Mouse (Mus musculus) embryonic facial prominence, embryonic 15.5 days (tissue): ENCODE results near the gene Tln1. TPM values are rescaled to one million over a fixed set of nuclear protein-coding genes. Genes with fewer than 3 reads are reported as not detected.
"Not testable (repeated sequence)": the region's sequence is repeated elsewhere in the genome, so short reads cannot be mapped to it uniquely, and the experiment has no call there.

Source experiments
- ATAC-seq: fragments of 200-750 bp; cut with Nextera tagmentation; 2 replicates; pipeline ENCODE4 v1.8.0; 2017; ENCODE audit warnings: low read depth, moderate TSS enrichment; ENCODE audit not compliant: insufficient number of reproducible peaks, low FRiP score, low TSS enrichment
- H3K27ac ChIP-seq: fragments of 300-500 bp; sonication (generic); replicated peaks from 2 replicates; pipeline ENCODE4 v1.5.1; 2015; ENCODE audit warnings: mild to moderate bottlenecking, inconsistent platforms
- H3K27me3 ChIP-seq: fragments of 300-500 bp; sonication (generic); 2 replicates; pipeline ENCODE4 v1.6.1; 2015; ENCODE audit warnings: inconsistent platforms
- H3K36me3 ChIP-seq: fragments of 300-500 bp; sonication (generic); 2 replicates; pipeline ENCODE4 v1.6.1; 2015; ENCODE audit warnings: mild to moderate bottlenecking, inconsistent platforms
- H3K4me1 ChIP-seq: fragments of 300-500 bp; sonication (generic); 2 replicates; pipeline ENCODE4 v1.6.1; 2015; ENCODE audit warnings: inconsistent platforms
- H3K4me2 ChIP-seq: fragments of 300-500 bp; sonication (generic); replicated peaks from 2 replicates; pipeline ENCODE4 v1.6.1; 2015; ENCODE audit warnings: mild to moderate bottlenecking, inconsistent platforms
- H3K4me3 ChIP-seq: fragments of 300-500 bp; sonication (generic); replicated peaks from 2 replicates; pipeline ENCODE4 v1.5.1; 2015; ENCODE audit warnings: mild to moderate bottlenecking, inconsistent platforms
- H3K9ac ChIP-seq: fragments of 300-500 bp; sonication (generic); 2 replicates; pipeline ENCODE4 v1.6.1; 2015; ENCODE audit warnings: inconsistent platforms
- H3K9me3 ChIP-seq: fragments of 300-500 bp; sonication (generic); replicated peaks from 2 replicates; pipeline ENCODE4 v1.6.1; 2016; ENCODE audit warnings: inconsistent platforms
- WGBS: fragments of 180-500 bp; shearing (Covaris S2); methylation state at CpG from one replicate; pipeline ENCODE4 v1.1.7; 2015; 5-methylcytosine and 5-hydroxymethylcytosine counted together
- polyA plus RNA-seq: library from polyadenylated mRNA; unstranded; fragments of >200 nt; fragmentation: Nextera tagmentation; extraction: Ambion mirVana; gene quantifications from 2 replicates; pipeline ENCODE4 v1.2.1, GENCODE M21; 2015

Tln1 gene
- 55.8 and 60.9 TPM in 2 replicates for polyA plus RNA-seq

- peaks cover 30% of the 10 kb centered on the region for H3K36me3 ChIP-seq
- WGBS, result under 1% methylated on average over 62 of the region's 62 CpGs
- peaks cover 52% of the 10 kb centered on the region for H3K4me1 ChIP-seq
- H3K4me2 ChIP-seq, result peak within 1 kb of the TSS; percentile 84
- peak within 1 kb of the TSS; percentile 100 for H3K27ac ChIP-seq
- no peaks in the 10 kb centered on the region for H3K9me3 ChIP-seq
- peak within 1 kb of the TSS; percentile 95 for H3K4me3 ChIP-seq
- peak; percentile 93 for ATAC-seq
- no peaks in the 10 kb centered on the region for H3K27me3 ChIP-seq
- H3K9ac ChIP-seq, result peak within 1 kb of the TSS; percentile 89
Measured at GRCm38 (mm10) chr4:43561997-43562768, at the start of gene Tln1, which contains the start of gene Creb3. Gene Tln1, minus strand, starts transcription at chr4:43562691. Gene Creb3, plus strand, starts transcription at chr4:43562332.

- no peaks in the 10 kb centered on the region for H3K4me1 ChIP-seq
- H3K4me2 ChIP-seq, result no peak overlapping the region
- no peak overlapping the region for H3K9ac ChIP-seq
- no peaks in the 10 kb centered on the region for H3K27me3 ChIP-seq
- H3K27ac ChIP-seq, result no peak overlapping the region
- no peak overlapping the region for H3K4me3 ChIP-seq
- no peaks in the 10 kb centered on the region for H3K9me3 ChIP-seq
- no peaks in the 10 kb centered on the region for H3K36me3 ChIP-seq
- 72% methylated on average over 9 of the region's 9 CpGs for WGBS
- no peak for ATAC-seq
Measured at GRCm38 (mm10) chr4:43604751-43605685, 42.5 kb upstream of the Tln1 start.

- H3K4me2 ChIP-seq, result no peak overlapping the region
- H3K27me3 ChIP-seq, result no peaks in the 10 kb centered on the region
- no peak for ATAC-seq
- WGBS, result 64% methylated on average over 3 of the region's 3 CpGs
- H3K27ac ChIP-seq, result no peak overlapping the region
- H3K4me3 ChIP-seq, result no peak overlapping the region
- no peaks in the 10 kb centered on the region for H3K36me3 ChIP-seq
- H3K9ac ChIP-seq, result no peak overlapping the region
- H3K9me3 ChIP-seq, result no peaks in the 10 kb centered on the region
- H3K4me1 ChIP-seq, result no peaks in the 10 kb centered on the region
Measured at GRCm38 (mm10) chr4:43604099-43604498, 41.6 kb upstream of the Tln1 start.

GRCm38 (mm10) chr4:43600195-43600934, 37.9 kb upstream of the Tln1 start:
- H3K4me1 ChIP-seq, result no peaks in the 10 kb centered on the region
- no peak overlapping the region for H3K9ac ChIP-seq
- no peak overlapping the region for H3K4me2 ChIP-seq
- WGBS, result 72% methylated on average over 9 of the region's 9 CpGs
- no peak for ATAC-seq
- H3K4me3 ChIP-seq, result no peak overlapping the region
- no peaks in the 10 kb centered on the region for H3K9me3 ChIP-seq
- no peaks in the 10 kb centered on the region for H3K27me3 ChIP-seq
- no peaks in the 10 kb centered on the region for H3K36me3 ChIP-seq
- H3K27ac ChIP-seq, result no peak overlapping the region

- WGBS, result 78% methylated on average over 7 of the region's 7 CpGs
- H3K9me3 ChIP-seq, result no peaks in the 10 kb centered on the region
Measured at GRCm38 (mm10) chr4:43598650-43599380, 36.3 kb upstream of the Tln1 start.

GRCm38 (mm10) chr4:43598200-43598599, 35.7 kb upstream of the Tln1 start:
- Histone ChIP-seq H3K4me1 (no peaks in the 10 kb centered on the region), H3K27me3 (no peaks in the 10 kb centered on the region), H3K9me3 (no peaks in the 10 kb centered on the region), H3K27ac (no peak overlapping the region), H3K4me2 (no peak overlapping the region), H3K36me3 (no peaks in the 10 kb centered on the region), H3K4me3 (no peak overlapping the region), H3K9ac (no peak overlapping the region)
- WGBS, result 82% methylated on average over 4 of the region's 4 CpGs
- no peak for ATAC-seq

More at GRCm38 (mm10) chr4:43598650-43599380, 36.3 kb upstream of the Tln1 start:
- H3K27ac ChIP-seq, result no peak overlapping the region
- ATAC-seq, result no peak
- H3K4me3 ChIP-seq, result no peak overlapping the region
- no peaks in the 10 kb centered on the region for H3K27me3 ChIP-seq
- no peaks in the 10 kb centered on the region for H3K4me1 ChIP-seq
- no peak overlapping the region for H3K9ac ChIP-seq
- no peak overlapping the region for H3K4me2 ChIP-seq
- H3K36me3 ChIP-seq, result no peaks in the 10 kb centered on the region

- H3K27me3 ChIP-seq, H3K4me1 ChIP-seq, H3K4me2 ChIP-seq, H3K27ac ChIP-seq, H3K4me3 ChIP-seq, H3K9me3 ChIP-seq, H3K36me3 ChIP-seq, ATAC-seq, H3K9ac ChIP-seq: not testable (repeated sequence)
- WGBS, result 76% methylated on average over 2 of the region's 2 CpGs
Measured at GRCm38 (mm10) chr4:43596597-43596996, 34.1 kb upstream of the Tln1 start.

- Histone ChIP-seq H3K27ac (no peak overlapping the region), H3K27me3 (no peaks in the 10 kb centered on the region), H3K4me3 (no peak overlapping the region), H3K36me3 (no peaks in the 10 kb centered on the region), H3K4me1 (no peaks in the 10 kb centered on the region), H3K9me3 (no peaks in the 10 kb centered on the region), H3K4me2 (no peak overlapping the region), H3K9ac (no peak overlapping the region)
- WGBS, result 63% methylated on average over 3 of the region's 3 CpGs
- ATAC-seq, result no peak
Measured at GRCm38 (mm10) chr4:43593453-43593852, 31.0 kb upstream of the Tln1 start.

- Histone ChIP-seq H3K9me3 (no peaks in the 10 kb centered on the region), H3K4me1 (no peaks in the 10 kb centered on the region), H3K27me3 (no peaks in the 10 kb centered on the region), H3K36me3 (no peaks in the 10 kb centered on the region), H3K9ac (no peak overlapping the region), H3K4me2 (no peak overlapping the region), H3K4me3 (no peak overlapping the region), H3K27ac (no peak overlapping the region)
- WGBS, result 74% methylated on average over 3 of the region's 3 CpGs
- no peak for ATAC-seq
Measured at GRCm38 (mm10) chr4:43591961-43592360, 29.5 kb upstream of the Tln1 start.

GRCm38 (mm10) chr4:43591543-43591942, 29.1 kb upstream of the Tln1 start:
- H3K9me3 ChIP-seq, result no peaks in the 10 kb centered on the region
- 76% methylated on average over 5 of the region's 5 CpGs for WGBS
- no peak overlapping the region for H3K9ac ChIP-seq
- H3K4me3 ChIP-seq, result no peak overlapping the region
- no peak overlapping the region for H3K27ac ChIP-seq
- no peaks in the 10 kb centered on the region for H3K36me3 ChIP-seq
- no peak for ATAC-seq
- H3K27me3 ChIP-seq, result no peaks in the 10 kb centered on the region
- H3K4me1 ChIP-seq, result no peaks in the 10 kb centered on the region
- H3K4me2 ChIP-seq, result no peak overlapping the region
